In the genomic region with DNA sequence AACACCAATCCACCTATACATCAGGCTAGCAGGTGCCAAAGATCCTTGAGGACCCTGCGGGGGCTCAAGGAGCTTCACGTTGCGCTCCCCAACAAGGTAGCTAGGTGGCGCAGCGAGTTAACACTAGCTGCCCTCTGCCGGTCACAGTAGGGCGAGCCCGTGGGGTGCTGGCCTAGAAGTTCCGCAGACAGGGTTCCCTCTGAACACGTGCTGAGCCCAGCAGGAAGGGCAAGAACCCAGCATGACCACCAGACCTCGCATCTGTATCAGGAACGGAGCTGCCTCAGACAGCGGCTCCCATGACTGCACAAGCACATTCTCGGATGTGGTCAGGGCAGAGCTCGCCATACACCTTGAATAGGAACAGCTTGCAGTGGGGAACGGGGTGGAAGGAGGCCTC, we compare ENCODE assay signal across 8 mouse cellular contexts. TPM values are rescaled to one million over a fixed set of nuclear protein-coding genes. Genes with fewer than 3 reads are reported as not detected.
DNase-seq lines count a peak whose midpoint lies in the region; ATAC-seq and TF ChIP-seq lines count a peak whose summit lies in the region.

No protein-coding gene starts in this region.

- peak; percentile 89 for TF ChIP-seq EP300 in heart, adult 2 months (IDR thresholded peaks at IDR 0.05; ENCODE audit: insufficient read depth, low read depth, low read length)

- peak; percentile 84 for DNase-seq in B cell, adult 2 months
- peak; percentile 73 for DNase-seq in adrenal gland, postnatal 25 days
- peak; percentile 86 to 87 for DNase-seq in heart, adult 2 months
- DNase-seq in kidney, adult 18-20 months, result peak; percentile 84
- DNase-seq in liver, embryonic 11.5 days (ENCODE audit: low spot score), result peak; percentile 80

- H3K79me2 ChIP-seq in heart, adult 2 months (replicated peaks; ENCODE audit: control insufficient read depth, insufficient read depth, low read length), result no peaks in the 10 kb centered on the region; the same call in 1 of the 2 replicates
- peaks cover 31% of the 10 kb centered on the region for H3K79me2 ChIP-seq in myocyte (ENCODE audit: control insufficient read depth, insufficient read depth)

- TF ChIP-seq POLR2A in heart, adult 2 months (IDR thresholded peaks at IDR 0.05; ENCODE audit: insufficient read depth, low read depth, low read length), result no peak
- TF ChIP-seq POLR2A in myocyte (IDR thresholded peaks at IDR 0.05; ENCODE audit: insufficient read length, low read depth), result peak; percentile 42

- H3ac ChIP-seq in myocyte (ENCODE audit: control insufficient read depth, insufficient read length), result no peak overlapping the region

- H3K27me3 ChIP-seq in embryonic facial prominence, embryonic 12.5 days, result peaks cover 43% of the 10 kb centered on the region
- no peaks in the 10 kb centered on the region for H3K27me3 ChIP-seq in heart, adult 2 months (ENCODE audit: control insufficient read depth, insufficient read depth, low read length)
- H3K27me3 ChIP-seq in liver, embryonic 11.5 days (replicated peaks; ENCODE audit: control insufficient read depth, insufficient read depth, low read length), result peaks cover 74% of the 10 kb centered on the region
- H3K27me3 ChIP-seq in myocyte (ENCODE audit: control insufficient read depth, insufficient read depth, insufficient read length), result no peaks in the 10 kb centered on the region
- H3K27me3 ChIP-seq in stomach, embryonic 15.5 days (replicated peaks), result no peaks in the 10 kb centered on the region

- H3K4me1 ChIP-seq in embryonic facial prominence, embryonic 12.5 days, result peaks cover 83% of the 10 kb centered on the region
- H3K4me1 ChIP-seq in heart, adult 2 months (ENCODE audit: control insufficient read depth, insufficient read depth, low read length), result peaks cover 49% of the 10 kb centered on the region
- H3K4me1 ChIP-seq in liver, embryonic 11.5 days (replicated peaks; ENCODE audit: control insufficient read depth, insufficient read depth, low read length), result peaks cover 35% of the 10 kb centered on the region
- peaks cover 68% of the 10 kb centered on the region for H3K4me1 ChIP-seq in stomach, embryonic 15.5 days

- H3K9ac ChIP-seq in embryonic facial prominence, embryonic 12.5 days, result peak overlapping the region; percentile 11; the same call in 1 of the 2 replicates
- H3K9ac ChIP-seq in heart, adult 2 months (ENCODE audit: low read depth, low read length), result peak overlapping the region; percentile 26
- peak overlapping the region; percentile 49; the same call in 1 of the 2 replicates for H3K9ac ChIP-seq in liver, embryonic 11.5 days (ENCODE audit: low read depth, low read length)
- H3K9ac ChIP-seq in stomach, embryonic 15.5 days, result 0 out of 2 replicates have a peak overlapping the region, but pooled peaks have one; percentile 16

- WGBS in embryonic facial prominence, embryonic 12.5 days, result 2% methylated on average over 16 of the region's 16 CpGs
- 7% methylated on average over 16 of the region's 16 CpGs for WGBS in heart, adult 2 months
- 2% methylated on average over 16 of the region's 16 CpGs for WGBS in liver, embryonic 11.5 days
- WGBS in stomach, embryonic 15.5 days, result 8% methylated on average over 16 of the region's 16 CpGs

- no peak; the same call in 1 of the 2 replicates for TF ChIP-seq CTCF in heart, adult 2 months (IDR thresholded peaks at IDR 0.05)

- intact Hi-C loops in heart, adult 2 months (cut with DNase I), result loop anchor here (1.0 to 2.0 kb wide), 3 partner anchors 28 to 75 kb away; a partner anchor contains a TSS

- H3K4me3 ChIP-seq in embryonic facial prominence, embryonic 12.5 days, result no peak overlapping the region
- H3K4me3 ChIP-seq in heart, adult 2 months, result 0 out of 2 replicates have a peak overlapping the region, but pooled peaks have one; percentile 11
- no peak overlapping the region for H3K4me3 ChIP-seq in liver, embryonic 11.5 days (ENCODE audit: low read depth, low read length)
- no peak overlapping the region for H3K4me3 ChIP-seq in myocyte
- no peak overlapping the region for H3K4me3 ChIP-seq in stomach, embryonic 15.5 days (replicated peaks)

- H3K4me2 ChIP-seq in embryonic facial prominence, embryonic 12.5 days (replicated peaks), result peak overlapping the region; percentile 31; the same call in 1 of the 2 replicates
- peak overlapping the region; percentile 60 for H3K4me2 ChIP-seq in liver, embryonic 11.5 days
- H3K4me2 ChIP-seq in myocyte (ENCODE audit: low read depth), result peak overlapping the region; percentile 36
- H3K4me2 ChIP-seq in stomach, embryonic 15.5 days, result peak overlapping the region; percentile 41

- H3K9me3 ChIP-seq in embryonic facial prominence, embryonic 12.5 days, result no peaks in the 10 kb centered on the region
- no peaks in the 10 kb centered on the region for H3K9me3 ChIP-seq in liver, embryonic 11.5 days (ENCODE audit: control insufficient read depth, low read length)
- no peaks in the 10 kb centered on the region for H3K9me3 ChIP-seq in stomach, embryonic 15.5 days

- no peaks in the 10 kb centered on the region for H3K36me3 ChIP-seq in embryonic facial prominence, embryonic 12.5 days
- H3K36me3 ChIP-seq in heart, adult 2 months (ENCODE audit: control insufficient read depth, insufficient read depth, low read length), result peaks cover 1% of the 10 kb centered on the region
- no peaks in the 10 kb centered on the region for H3K36me3 ChIP-seq in liver, embryonic 11.5 days (ENCODE audit: control insufficient read depth, insufficient read depth, low read length)
- no peaks in the 10 kb centered on the region for H3K36me3 ChIP-seq in myocyte (ENCODE audit: control insufficient read depth, insufficient read depth)
- H3K36me3 ChIP-seq in stomach, embryonic 15.5 days, result no peaks in the 10 kb centered on the region

- ATAC-seq in embryonic facial prominence, embryonic 12.5 days (ENCODE audit: insufficient number of reproducible peaks, insufficient read depth, low FRiP score, low TSS enrichment), result no peak
- ATAC-seq in liver, embryonic 11.5 days (replicated peaks; ENCODE audit: low FRiP score), result peak; percentile 82
- ATAC-seq in stomach, embryonic 15.5 days (ENCODE audit: insufficient read depth, low FRiP score, low read depth), result peak; percentile 32; the same call in 1 of the 2 replicates

- H3K27ac ChIP-seq in embryonic facial prominence, embryonic 12.5 days, result no peak overlapping the region
- peak overlapping the region; percentile 89 for H3K27ac ChIP-seq in heart, adult 2 months
- H3K27ac ChIP-seq in liver, embryonic 11.5 days (ENCODE audit: low read depth, low read length), result no peak overlapping the region
- H3K27ac ChIP-seq in stomach, embryonic 15.5 days, result peak overlapping the region; percentile 26; the same call in 1 of the 2 replicates

TF ChIP-seq in myocyte, 11 proteins besides CTCF, POLR2A, EP300 and RAD21:
- TF ChIP-seq POLR2AphosphoS2 (IDR thresholded peaks at IDR 0.05; ENCODE audit: insufficient read length, low read depth), result peak; percentile 30
- TF ChIP-seq CEBPB (IDR thresholded peaks at IDR 0.05; ENCODE audit: insufficient read depth, poor library complexity, severe bottlenecking), result no peak
- peak in 1 of 3 experiments; percentile 48 for TF ChIP-seq MYOG (IDR thresholded peaks at IDR 0.05; ENCODE audit: control insufficient read depth in 1 of 3, insufficient read depth in 1 of 3, insufficient read length in 2 of 3, low read depth in 2 of 3)
- TF ChIP-seq REST (IDR thresholded peaks at IDR 0.05; ENCODE audit: insufficient read depth, insufficient read length), result no peak
- peak; percentile 40 for TF ChIP-seq USF1 (IDR thresholded peaks at IDR 0.05; ENCODE audit: low read depth)
- no peak for TF ChIP-seq TCF12 (IDR thresholded peaks at IDR 0.05; ENCODE audit: insufficient read depth, poor library complexity, severe bottlenecking)
- TF ChIP-seq MYOD1 (IDR thresholded peaks at IDR 0.05; ENCODE audit: control insufficient read depth in 1 of 3, insufficient read length in 2 of 3, low read depth in 2 of 3), result peak in 1 of 3 experiments; percentile 14

RNA-seq across cellular contexts. Expression of a gene that starts 14.8 kb away (rescaled TPM):
- total RNA-seq in adrenal gland, postnatal 25 days (2021), result not detected in 2 replicates
- 7.1 and 7.4 TPM in 2 replicates for polyA plus RNA-seq in embryonic facial prominence, embryonic 12.5 days (2016; fragmentation: Nextera tagmentation; extraction: Ambion mirVana)
- under 1 TPM in 1 of 2 experiments, not detected in 1; 0.55 TPM for total RNA-seq in heart, adult 2 months (2021)
- polyA plus RNA-seq in heart, adult 2 months (2012; rRNA removed), result 0.70 TPM in 1 of 2 replicates, not detected in the other
- 11.8 and 12.3 TPM in 2 replicates for polyA plus RNA-seq in liver, embryonic 11.5 days (2014; fragmentation: Nextera tagmentation; extraction: Ambion mirVana)
- polyA plus RNA-seq in myocyte (2012; fragmentation: generic; extraction: Trizol), result 9.4 TPM
- polyA plus RNA-seq in stomach, embryonic 15.5 days (2015; fragmentation: Nextera tagmentation; extraction: Ambion mirVana), result 3.5 and 4.1 TPM in 2 replicates

RNA-seq across cellular contexts. Expression of a gene that starts 36.4 kb away (rescaled TPM):
- total RNA-seq in adrenal gland, postnatal 25 days (2021), result 3.1 and 3.8 TPM in 2 replicates
- 4.9 and 5.0 TPM in 2 replicates for polyA plus RNA-seq in embryonic facial prominence, embryonic 12.5 days (2016; fragmentation: Nextera tagmentation; extraction: Ambion mirVana)
- 1 to 10 TPM; 3.0 to 3.7 TPM for total RNA-seq in heart, adult 2 months (2021)
- 4.0 and 7.7 TPM in 2 replicates for polyA plus RNA-seq in heart, adult 2 months (2012; rRNA removed)
- 67.9 and 68.6 TPM in 2 replicates for polyA plus RNA-seq in liver, embryonic 11.5 days (2014; fragmentation: Nextera tagmentation; extraction: Ambion mirVana)
- polyA plus RNA-seq in myocyte (2012; fragmentation: generic; extraction: Trizol), result not detected
- polyA plus RNA-seq in stomach, embryonic 15.5 days (2015; fragmentation: Nextera tagmentation; extraction: Ambion mirVana), result 7.1 and 9.7 TPM in 2 replicates

RNA-seq across cellular contexts. Expression of a gene that starts 49.9 kb away (rescaled TPM):
- 73.9 and 76.0 TPM in 2 replicates for total RNA-seq in adrenal gland, postnatal 25 days (2021)
- 19.4 and 20.8 TPM in 2 replicates for polyA plus RNA-seq in embryonic facial prominence, embryonic 12.5 days (2016; fragmentation: Nextera tagmentation; extraction: Ambion mirVana)
- total RNA-seq in heart, adult 2 months (2021), result 10 to 100 TPM; 30.5 to 31.0 TPM
- polyA plus RNA-seq in heart, adult 2 months (2012; rRNA removed), result 45.3 and 50.5 TPM in 2 replicates
- 23.0 and 25.2 TPM in 2 replicates for polyA plus RNA-seq in liver, embryonic 11.5 days (2014; fragmentation: Nextera tagmentation; extraction: Ambion mirVana)
- 56.1 TPM for polyA plus RNA-seq in myocyte (2012; fragmentation: generic; extraction: Trizol)
- 15.8 and 17.4 TPM in 2 replicates for polyA plus RNA-seq in stomach, embryonic 15.5 days (2015; fragmentation: Nextera tagmentation; extraction: Ambion mirVana)

RNA-seq across cellular contexts. Expression of a gene that starts 51.5 kb away (rescaled TPM):
- 75.1 and 83.9 TPM in 2 replicates for total RNA-seq in adrenal gland, postnatal 25 days (2021)
- polyA plus RNA-seq in embryonic facial prominence, embryonic 12.5 days (2016; fragmentation: Nextera tagmentation; extraction: Ambion mirVana), result 71.2 and 73.6 TPM in 2 replicates
- total RNA-seq in heart, adult 2 months (2021), result 10 to 100 TPM; 32.0 to 37.4 TPM
- polyA plus RNA-seq in heart, adult 2 months (2012; rRNA removed), result 39.9 and 50.8 TPM in 2 replicates
- 94.1 and 95.6 TPM in 2 replicates for polyA plus RNA-seq in liver, embryonic 11.5 days (2014; fragmentation: Nextera tagmentation; extraction: Ambion mirVana)
- 94.4 TPM for polyA plus RNA-seq in myocyte (2012; fragmentation: generic; extraction: Trizol)
- 56.2 and 63.9 TPM in 2 replicates for polyA plus RNA-seq in stomach, embryonic 15.5 days (2015; fragmentation: Nextera tagmentation; extraction: Ambion mirVana)

Comparison
In these comparisons a context has a peak if more than half of its experiments do, and no peak if none do; other contexts are left out.
1. H3K27ac ChIP-seq: peak in heart, adult 2 months (single experiment) and stomach, embryonic 15.5 days (single experiment); none in embryonic facial prominence, embryonic 12.5 days (single experiment) and liver, embryonic 11.5 days (single experiment).
2. Peak in every context shown above with its lines, with median percentiles within 50 percentile points of each other: DNase-seq, H3K4me2 ChIP-seq and H3K9ac ChIP-seq.